Mouse (Mus musculus): ENCODE data around the gene Lmx1b.

The Lmx1b gene

GRCm38 (mm10) chr2:33643721-33644713 lies 3.7 kb upstream of the Lmx1b start:
- no peak for DNase-seq (ENCODE audit: low read depth, low spot score)

- peak; percentile 44 for DNase-seq (ENCODE audit: low read depth, low spot score)
These were observed 2.5 kb upstream of the Lmx1b start for GRCm38 (mm10) chr2:33642650-33643458.

- no peak for DNase-seq (ENCODE audit: low read depth, low spot score)
These were observed 1.7 kb upstream of the Lmx1b start for GRCm38 (mm10) chr2:33641859-33642571.

- DNase-seq (ENCODE audit: low read depth, low spot score): no peak
These were observed 907 bp upstream of the Lmx1b start for GRCm38 (mm10) chr2:33640978-33641858.

GRCm38 (mm10) chr2:33639301-33640170 lies 775 bp downstream of the Lmx1b start:
- no peak for DNase-seq (ENCODE audit: low read depth, low spot score)

GRCm38 (mm10) chr2:33638141-33638733 lies 2.1 kb downstream of the Lmx1b start:
- DNase-seq (ENCODE audit: low read depth, low spot score): no peak

- no peak for DNase-seq (ENCODE audit: low read depth, low spot score)
These were observed 3.0 kb downstream of the Lmx1b start for GRCm38 (mm10) chr2:33637288-33637687.

GRCm38 (mm10) chr2:33636628-33637188 lies 3.6 kb downstream of the Lmx1b start:
- DNase-seq (ENCODE audit: low read depth, low spot score): no peak

- DNase-seq (ENCODE audit: low read depth, low spot score): no peak
These were observed 4.2 kb downstream of the Lmx1b start for GRCm38 (mm10) chr2:33636117-33636521.

- DNase-seq (ENCODE audit: low read depth, low spot score): no peak
These were observed 4.8 kb downstream of the Lmx1b start for GRCm38 (mm10) chr2:33635323-33636116.

- no peak for DNase-seq (ENCODE audit: low read depth, low spot score)
These were observed 5.7 kb downstream of the Lmx1b start for GRCm38 (mm10) chr2:33634481-33635090.

GRCm38 (mm10) chr2:33633955-33634354 lies 6.4 kb downstream of the Lmx1b start:
- no peak for DNase-seq (ENCODE audit: low read depth, low spot score)

- DNase-seq (ENCODE audit: low read depth, low spot score): no peak
These were observed 7.1 kb downstream of the Lmx1b start for GRCm38 (mm10) chr2:33633237-33633636.

- DNase-seq (ENCODE audit: low read depth, low spot score): no peak
These were observed 7.7 kb downstream of the Lmx1b start for GRCm38 (mm10) chr2:33632551-33633059.

- DNase-seq (ENCODE audit: low read depth, low spot score): no peak
These were observed 8.5 kb downstream of the Lmx1b start for GRCm38 (mm10) chr2:33631708-33632343.

- no peak for DNase-seq (ENCODE audit: low read depth, low spot score)
These were observed 9.1 kb downstream of the Lmx1b start for GRCm38 (mm10) chr2:33631022-33631707.

Measured in A20 (cell line).